Comparison of ENCODE assay signal across 18 mouse cellular contexts in the genomic region with DNA sequence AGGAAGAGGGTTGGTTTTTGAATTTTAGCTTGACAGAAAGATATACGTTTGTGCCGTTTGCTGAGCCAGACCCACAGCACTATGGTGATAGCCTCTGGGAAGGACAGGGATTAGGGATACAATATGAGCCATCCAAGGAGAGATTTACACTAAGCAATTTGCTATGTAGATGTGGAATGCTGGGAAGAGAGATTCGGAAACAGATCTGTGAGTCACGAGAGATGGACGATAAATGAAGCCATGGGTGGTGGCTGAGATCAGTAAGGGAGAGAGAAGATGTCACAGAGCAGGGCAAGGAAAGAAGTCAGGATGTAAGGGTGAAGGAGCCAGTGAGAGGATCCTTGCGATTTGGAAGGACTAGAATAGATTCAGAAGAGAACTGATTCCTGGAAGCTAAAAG.
DNase-seq lines count a peak whose midpoint lies in the region; ATAC-seq and TF ChIP-seq lines count a peak whose summit lies in the region.
"Had no signal": no experiment of that assay in that cellular context is flagged by ENCODE, and none has a peak within 500 bp of the region (broad histone marks: within the 10 kb centered on the region; RNA-seq: fewer than 3 reads in every experiment).

No protein-coding gene starts in this region.

- ATAC-seq in kidney, embryonic 14.5 days (ENCODE audit: low FRiP score, low TSS enrichment), result no peak
- ATAC-seq in midbrain, embryonic 11.5 days (ENCODE audit: low FRiP score), result no peak
- ATAC-seq in midbrain, embryonic 14.5 days (ENCODE audit: low FRiP score, low TSS enrichment), result no peak
- no peak for ATAC-seq in heart, embryonic 11.5 days (replicated peaks; ENCODE audit: insufficient number of reproducible peaks, low FRiP score, low TSS enrichment)
- ATAC-seq: forebrain, embryonic 16.5 days had no signal

- no peak for TF ChIP-seq CTCF in kidney, adult 2 months (conservative IDR thresholded peaks at IDR 0.05; ENCODE audit: insufficient read depth, insufficient read length, low read depth, low read length)
- no peak for TF ChIP-seq CTCF in embryonic fibroblast, embryonic 13.5 days (IDR thresholded peaks at IDR 0.05; ENCODE audit: borderline replicate concordance, insufficient read depth, low read length)

- no peaks in the 10 kb centered on the region for H3K9me3 ChIP-seq in kidney, embryonic 14.5 days (ENCODE audit: control insufficient read depth, low read length)
- H3K9me3 ChIP-seq in midbrain, embryonic 11.5 days (ENCODE audit: control insufficient read depth, low read length), result no peaks in the 10 kb centered on the region
- H3K9me3 ChIP-seq in midbrain, embryonic 14.5 days (ENCODE audit: control insufficient read depth, low read length), result 0 out of 2 replicates have a peak, but pooled peaks cover 3% of the 10 kb centered on the region
- H3K9me3 ChIP-seq in heart, embryonic 11.5 days (replicated peaks; ENCODE audit: control insufficient read depth, low read length), result no peaks in the 10 kb centered on the region; the same call in 1 of the 2 replicates
- H3K9me3 ChIP-seq: embryonic facial prominence, embryonic 12.5 days; forebrain, embryonic 12.5 days; hindbrain, embryonic 15.5 days had no signal

- 0 out of 2 replicates have a peak overlapping the region, but pooled peaks have one; percentile 20 for H3K27ac ChIP-seq in kidney, adult 2 months (ENCODE audit: insufficient read depth, low read depth, low read length)
- H3K27ac ChIP-seq in kidney, embryonic 14.5 days (ENCODE audit: low read depth, low read length), result no peak overlapping the region
- H3K27ac ChIP-seq in midbrain, embryonic 11.5 days (ENCODE audit: low read depth, low read length), result no peak overlapping the region
- H3K27ac ChIP-seq in midbrain, embryonic 14.5 days (replicated peaks; ENCODE audit: low read depth, low read length), result no peak overlapping the region
- H3K27ac ChIP-seq in embryonic fibroblast, embryonic 13.5 days (ENCODE audit: insufficient read depth, low read length), result peak overlapping the region; percentile 51
- H3K27ac ChIP-seq in heart, embryonic 11.5 days (ENCODE audit: low read depth, low read length), result no peak overlapping the region
- H3K27ac ChIP-seq: embryonic facial prominence, embryonic 12.5 days; forebrain, embryonic 12.5 days; heart, embryonic 13.5 days; hindbrain, embryonic 15.5 days had no signal

- no peaks in the 10 kb centered on the region for H3K27me3 ChIP-seq in kidney, adult 2 months (replicated peaks; ENCODE audit: control insufficient read depth, insufficient read depth, low read length)
- no peaks in the 10 kb centered on the region for H3K27me3 ChIP-seq in kidney, embryonic 14.5 days (ENCODE audit: control insufficient read depth, insufficient read depth, low read length)
- H3K27me3 ChIP-seq in midbrain, embryonic 11.5 days (ENCODE audit: control insufficient read depth, insufficient read depth, low read length), result no peaks in the 10 kb centered on the region
- no peaks in the 10 kb centered on the region for H3K27me3 ChIP-seq in midbrain, embryonic 14.5 days (ENCODE audit: control insufficient read depth, insufficient read depth, low read length)
- no peaks in the 10 kb centered on the region for H3K27me3 ChIP-seq in heart, embryonic 11.5 days (ENCODE audit: control insufficient read depth, insufficient read depth, low read length)
- H3K27me3 ChIP-seq: embryonic facial prominence, embryonic 12.5 days; forebrain, embryonic 12.5 days; heart, embryonic 13.5 days; hindbrain, embryonic 15.5 days had no signal

- no peaks in the 10 kb centered on the region for H3K36me3 ChIP-seq in kidney, adult 2 months (ENCODE audit: control insufficient read depth, insufficient read depth, low read length)
- no peaks in the 10 kb centered on the region for H3K36me3 ChIP-seq in kidney, embryonic 14.5 days (ENCODE audit: control insufficient read depth, insufficient read depth, low read length)
- H3K36me3 ChIP-seq in midbrain, embryonic 11.5 days (ENCODE audit: control insufficient read depth, insufficient read depth, low read length), result no peaks in the 10 kb centered on the region
- H3K36me3 ChIP-seq in midbrain, embryonic 14.5 days (ENCODE audit: control insufficient read depth, insufficient read depth, low read length), result no peaks in the 10 kb centered on the region
- no peaks in the 10 kb centered on the region; the same call in 1 of the 2 replicates for H3K36me3 ChIP-seq in heart, embryonic 11.5 days (ENCODE audit: control insufficient read depth, insufficient read depth, low read length)
- H3K36me3 ChIP-seq: embryonic facial prominence, embryonic 12.5 days; forebrain, embryonic 12.5 days; heart, embryonic 13.5 days; hindbrain, embryonic 15.5 days had no signal

- H3K4me2 ChIP-seq in kidney, embryonic 14.5 days (replicated peaks; ENCODE audit: low read depth, low read length), result no peak overlapping the region
- H3K4me2 ChIP-seq in midbrain, embryonic 11.5 days, result no peak overlapping the region
- H3K4me2 ChIP-seq in midbrain, embryonic 14.5 days (ENCODE audit: low read length), result no peak overlapping the region
- no peak overlapping the region for H3K4me2 ChIP-seq in heart, embryonic 11.5 days
- H3K4me2 ChIP-seq: embryonic facial prominence, embryonic 12.5 days; forebrain, embryonic 12.5 days; heart, embryonic 13.5 days; hindbrain, embryonic 15.5 days had no signal

- H3K4me3 ChIP-seq in kidney, adult 2 months (ENCODE audit: insufficient read depth, low read depth, low read length), result no peak overlapping the region
- no peak overlapping the region for H3K4me3 ChIP-seq in kidney, embryonic 14.5 days (ENCODE audit: low read length)
- H3K4me3 ChIP-seq in midbrain, embryonic 11.5 days (ENCODE audit: low read depth, low read length), result no peak overlapping the region
- no peak overlapping the region for H3K4me3 ChIP-seq in midbrain, embryonic 14.5 days (replicated peaks; ENCODE audit: low read depth, low read length)
- no peak overlapping the region for H3K4me3 ChIP-seq in embryonic fibroblast, embryonic 13.5 days (ENCODE audit: insufficient read depth, low read length)
- H3K4me3 ChIP-seq in heart, embryonic 11.5 days (ENCODE audit: low read depth, low read length), result no peak overlapping the region
- H3K4me3 ChIP-seq: embryonic facial prominence, embryonic 12.5 days; forebrain, embryonic 12.5 days; heart, embryonic 13.5 days; hindbrain, embryonic 15.5 days had no signal

- no peaks in the 10 kb centered on the region for H3K4me1 ChIP-seq in kidney, adult 2 months (ENCODE audit: control insufficient read depth, insufficient read depth, low read length)
- no peaks in the 10 kb centered on the region for H3K4me1 ChIP-seq in kidney, embryonic 14.5 days (ENCODE audit: control insufficient read depth, insufficient read depth, low read length)
- no peaks in the 10 kb centered on the region for H3K4me1 ChIP-seq in midbrain, embryonic 11.5 days (ENCODE audit: control insufficient read depth, insufficient read depth, low read length)
- no peaks in the 10 kb centered on the region for H3K4me1 ChIP-seq in midbrain, embryonic 14.5 days (ENCODE audit: control insufficient read depth, insufficient read depth, low read length)
- peaks cover 27% of the 10 kb centered on the region for H3K4me1 ChIP-seq in embryonic fibroblast, embryonic 13.5 days (ENCODE audit: control insufficient read depth, insufficient read depth, low read length)
- peaks cover 19% of the 10 kb centered on the region for H3K4me1 ChIP-seq in heart, embryonic 11.5 days (ENCODE audit: control insufficient read depth, insufficient read depth, low read length)
- H3K4me1 ChIP-seq: embryonic facial prominence, embryonic 12.5 days; forebrain, embryonic 12.5 days had no signal

- peak; percentile 47 for DNase-seq in kidney, adult 2 months
- peak; percentile 73 for DNase-seq in midbrain, embryonic 11.5 days (ENCODE audit: low spot score, missing footprints)
- no peak for DNase-seq in midbrain, embryonic 14.5 days
- DNase-seq in frontal cortex, postnatal 14 days (ENCODE audit: low spot score in 2 of 2), result no peak
- DNase-seq: adrenal gland, postnatal 10 days; cerebellum, adult 11-12 months; cerebellum, adult 9-10 months; cerebellum, postnatal 25 days; gastrocnemius, postnatal 25 days; heart, postnatal 36 days had no signal

- TF ChIP-seq POLR2A in kidney, adult 2 months (IDR thresholded peaks at IDR 0.05; ENCODE audit: low read depth, low read length), result no peak
- no peak for TF ChIP-seq POLR2A in embryonic fibroblast, embryonic 13.5 days (IDR thresholded peaks at IDR 0.05; ENCODE audit: low read depth, low read length)

- no peak overlapping the region for H3K9ac ChIP-seq in kidney, embryonic 14.5 days (ENCODE audit: low read depth, low read length)
- no peak overlapping the region for H3K9ac ChIP-seq in midbrain, embryonic 11.5 days (ENCODE audit: low read length)
- no peak overlapping the region for H3K9ac ChIP-seq in midbrain, embryonic 14.5 days (replicated peaks; ENCODE audit: low read length)
- H3K9ac ChIP-seq in heart, embryonic 11.5 days (ENCODE audit: low read depth, low read length), result no peak overlapping the region
- H3K9ac ChIP-seq: embryonic facial prominence, embryonic 12.5 days; forebrain, embryonic 12.5 days; heart, embryonic 13.5 days; hindbrain, embryonic 15.5 days had no signal

- WGBS in kidney, adult 2 months, result 66% methylated on average over 6 of the region's 6 CpGs
- WGBS in kidney, embryonic 14.5 days, result 72% methylated on average over 6 of the region's 6 CpGs
- WGBS in midbrain, embryonic 11.5 days, result 73% methylated on average over 6 of the region's 6 CpGs
- 74% methylated on average over 6 of the region's 6 CpGs for WGBS in midbrain, embryonic 14.5 days
- WGBS in heart, embryonic 11.5 days (ENCODE audit: insufficient replicate concordance), result 66% methylated on average over 6 of the region's 6 CpGs

Comparison
In these comparisons a context has a peak if more than half of its experiments do, and no peak if none do; other contexts are left out.
1. DNase-seq: peak in kidney, adult 2 months (single experiment) and midbrain, embryonic 11.5 days (single experiment); none in midbrain, embryonic 14.5 days (single experiment) and frontal cortex, postnatal 14 days (0 of 2).
2. H3K27ac ChIP-seq: peak in kidney, adult 2 months (single experiment) and embryonic fibroblast, embryonic 13.5 days (single experiment); none in kidney, embryonic 14.5 days (single experiment), midbrain, embryonic 11.5 days (single experiment), midbrain, embryonic 14.5 days (single experiment) and heart, embryonic 11.5 days (single experiment).